Mouse (Mus musculus): ENCODE measurements around the gene Ehd4.

DNA sequence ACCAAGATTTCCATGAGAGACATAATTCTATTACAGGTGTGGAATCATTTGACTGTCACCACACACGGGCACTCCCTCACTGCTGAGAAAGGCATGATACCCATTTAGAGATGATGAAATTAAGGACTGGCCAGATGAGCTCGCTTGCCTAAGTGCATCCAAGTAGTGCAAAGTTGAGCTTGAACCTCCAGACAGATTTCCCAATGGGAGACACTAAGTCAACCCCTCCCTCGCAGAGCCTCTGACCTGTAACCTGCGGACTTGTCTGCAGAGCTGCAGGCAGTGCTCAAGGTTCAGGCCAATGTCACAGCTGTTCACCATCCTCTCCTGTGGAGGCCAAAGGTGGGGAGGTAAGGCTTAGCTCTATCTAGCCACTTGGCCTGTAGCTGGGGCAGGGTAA lies 95.6 kb downstream of the Ehd4 start:
- TF ChIP-seq GATA1 (IDR thresholded peaks at IDR 0.05; ENCODE audit: borderline replicate concordance, low read length) (no peak), FLI1 (IDR thresholded peaks at IDR 0.05; ENCODE audit: low read length) (no peak)

All from megakaryocyte, embryonic 14.5 days (primary cell).